Mouse (Mus musculus): Measurements from ENCODE around the gene AI467606.

The AI467606 gene

DNA sequence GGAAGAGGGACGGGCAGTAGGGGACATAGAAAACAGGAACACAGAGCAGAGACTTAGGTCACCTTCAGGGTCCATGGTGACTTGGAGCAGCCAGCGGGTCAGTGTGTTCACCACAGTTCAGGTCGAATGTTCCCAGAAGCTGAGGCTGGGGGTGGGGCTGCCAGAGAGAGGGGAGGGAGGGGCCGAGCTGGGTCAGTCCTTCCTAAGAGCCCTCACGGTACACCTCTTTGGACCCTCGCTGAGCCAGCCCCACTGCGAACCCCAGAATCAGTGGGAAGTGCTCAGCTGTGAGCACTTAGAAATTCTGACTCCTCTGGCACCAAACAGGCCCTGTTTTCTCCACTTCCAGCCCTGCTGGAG lies 30.7 kb downstream of the AI467606 start, which contains the start of gene Qprt:
TSS of gene Qprt (minus strand) at position 316 of the 360 bp plus-strand sequence.
- DNase-seq (ENCODE audit: low read depth) = no peak

DNA sequence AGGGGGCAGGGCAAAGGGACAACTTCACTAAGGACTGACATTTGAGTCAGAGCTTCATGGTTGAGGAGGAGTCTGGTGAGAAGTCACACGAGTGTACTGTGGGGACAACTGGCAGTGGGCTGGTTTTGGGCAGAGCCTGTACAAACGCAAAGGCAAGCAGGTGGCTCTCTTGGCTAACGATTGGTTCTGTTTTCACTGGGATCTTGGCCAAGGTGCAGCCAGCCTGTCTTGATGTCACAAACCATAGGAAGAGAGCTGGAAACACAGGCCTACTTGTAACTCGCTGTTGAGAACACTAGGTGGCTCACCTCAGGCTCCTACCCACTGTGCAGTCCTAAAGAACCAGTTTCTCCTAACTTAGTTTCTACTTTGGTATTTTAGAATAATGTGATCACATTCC lies 38.5 kb downstream of the AI467606 start:
- DNase-seq (ENCODE audit: low read depth) = peak; percentile 37

DNA sequence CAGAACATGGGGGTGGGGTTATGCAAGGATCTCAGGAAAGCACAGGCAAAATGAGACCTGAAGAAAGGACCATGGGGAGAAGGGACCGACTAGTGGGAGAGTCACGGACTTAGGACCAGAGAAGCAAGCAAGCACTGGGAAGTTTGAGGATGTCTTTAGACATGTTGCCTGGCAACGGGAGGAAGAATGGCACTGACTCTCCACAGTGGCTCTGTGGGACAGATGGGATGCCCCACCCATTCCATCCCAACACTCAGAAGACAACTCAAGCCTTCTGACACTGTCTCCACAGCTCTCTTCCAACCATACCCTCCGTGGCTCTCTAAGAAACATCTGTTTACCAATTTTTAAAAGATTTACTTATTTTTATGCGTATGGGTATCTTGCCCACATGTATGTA lies 42.0 kb downstream of the AI467606 start:
- no peak for DNase-seq (ENCODE audit: low read depth)

DNA sequence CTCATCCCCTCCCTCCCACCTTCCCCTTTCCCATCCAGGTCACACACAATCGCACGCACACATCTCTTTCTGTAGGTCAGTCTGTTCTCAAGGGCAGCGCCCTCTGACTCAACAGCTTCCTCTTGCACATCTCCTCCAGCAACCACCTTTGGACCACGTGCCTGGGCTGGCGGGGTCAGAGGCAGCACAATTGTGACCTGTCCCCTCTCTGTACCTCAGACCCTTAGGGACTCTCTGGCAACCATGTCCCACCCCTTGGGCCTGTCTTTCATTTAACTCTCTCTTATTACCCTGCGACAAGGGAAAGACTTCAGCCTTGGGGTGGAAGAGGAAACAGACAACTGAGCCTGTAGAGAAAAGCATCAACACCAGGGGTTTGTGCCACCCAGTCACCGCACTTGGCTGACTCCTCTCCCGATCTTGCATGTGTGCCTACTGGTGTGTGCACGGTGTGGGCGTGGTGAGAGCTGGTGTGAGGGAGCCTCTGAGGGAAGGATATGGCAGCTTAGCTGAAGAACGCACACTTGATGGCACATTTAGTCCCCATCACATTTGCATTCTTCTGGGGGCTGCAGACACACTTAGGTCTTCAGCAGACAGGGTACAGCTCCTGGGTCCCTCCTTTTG lies 43.8 kb downstream of the AI467606 start:
- DNase-seq (ENCODE audit: low read depth) = no peak

DNA sequence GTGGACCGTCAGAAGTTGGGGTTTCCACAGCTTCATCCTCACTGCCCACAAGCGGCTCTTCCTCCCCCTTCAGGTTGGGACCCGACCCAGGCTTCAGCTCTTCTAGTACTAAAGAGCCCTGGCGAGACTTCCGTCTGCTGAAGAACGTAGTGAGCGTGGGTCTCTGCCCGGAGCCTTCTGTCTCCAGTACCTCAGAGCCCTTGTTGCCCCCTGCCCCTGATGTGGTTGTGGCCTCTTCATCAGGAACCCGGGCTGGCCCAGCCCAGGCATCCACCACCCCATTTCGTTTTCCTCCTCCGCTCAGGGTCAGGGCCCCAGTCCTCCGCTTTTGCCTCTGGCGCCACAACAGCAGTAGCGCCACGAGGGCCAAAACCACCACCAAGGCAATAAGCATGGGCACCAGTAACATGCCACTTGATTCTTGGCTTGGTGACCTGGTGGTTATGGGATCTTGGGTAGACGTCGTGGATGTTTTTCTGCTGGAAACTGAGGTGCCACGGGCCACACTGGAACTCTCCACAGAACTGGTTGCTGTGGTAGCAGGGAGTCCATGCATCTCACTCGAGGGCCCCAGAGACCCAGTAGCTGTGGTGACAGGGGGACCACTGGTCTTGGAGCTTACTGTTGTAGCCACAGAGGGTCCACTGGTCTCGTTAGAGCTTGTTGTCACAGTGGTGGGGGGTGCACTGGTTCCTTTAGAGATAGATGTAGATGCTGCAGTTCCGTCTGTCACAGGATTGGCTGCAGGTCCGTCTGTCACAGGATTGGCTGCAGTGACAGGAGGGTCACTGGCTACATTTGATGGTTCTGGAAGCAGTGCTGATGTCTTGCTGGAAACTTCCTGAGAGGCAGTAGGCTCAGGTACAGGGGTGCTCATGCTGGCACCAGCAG lies 45.3 kb downstream of the AI467606 start:
- DNase-seq (ENCODE audit: low read depth) = no peak

DNA sequence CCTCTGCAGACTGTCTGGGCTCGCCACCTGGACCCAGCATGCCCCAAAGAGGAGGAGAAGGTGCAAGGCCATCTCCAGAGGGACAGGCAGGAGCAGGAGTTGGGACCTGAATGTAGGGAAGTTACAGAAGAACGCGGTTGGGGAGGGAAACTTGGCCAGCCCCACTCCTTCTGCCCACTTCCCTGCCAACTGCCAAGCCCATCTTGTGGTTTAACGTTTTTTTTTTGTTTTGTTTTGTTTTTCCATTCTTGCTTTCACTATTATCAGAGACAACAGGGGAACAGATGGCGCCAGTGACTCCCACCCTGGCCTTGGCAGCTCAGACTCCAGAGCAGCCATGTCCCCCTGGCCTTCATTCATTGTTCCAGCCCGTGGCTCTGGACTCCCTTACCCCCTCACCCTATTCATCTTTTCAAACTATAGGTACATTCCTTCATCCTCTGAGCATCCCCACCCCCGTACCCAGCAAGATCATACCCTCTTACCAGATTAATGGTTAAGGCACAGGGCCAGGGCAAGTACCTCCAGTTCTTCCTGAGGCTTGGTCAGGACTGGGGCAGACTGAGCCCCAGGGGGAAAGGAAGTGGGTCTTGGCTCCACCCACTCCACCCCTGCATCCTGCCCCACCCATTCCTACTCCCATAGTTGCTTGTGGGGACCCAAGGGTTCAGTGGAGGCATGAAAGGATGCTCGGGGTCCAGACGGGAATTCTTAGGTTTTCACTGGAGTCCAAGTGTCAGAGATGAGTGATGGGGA lies 46.3 kb downstream of the AI467606 start, which contains the start of gene Spn:
TSS of gene Spn (minus strand) at position 562 of the 756 bp plus-strand sequence.
- DNase-seq (ENCODE audit: low read depth) = no peak

DNA sequence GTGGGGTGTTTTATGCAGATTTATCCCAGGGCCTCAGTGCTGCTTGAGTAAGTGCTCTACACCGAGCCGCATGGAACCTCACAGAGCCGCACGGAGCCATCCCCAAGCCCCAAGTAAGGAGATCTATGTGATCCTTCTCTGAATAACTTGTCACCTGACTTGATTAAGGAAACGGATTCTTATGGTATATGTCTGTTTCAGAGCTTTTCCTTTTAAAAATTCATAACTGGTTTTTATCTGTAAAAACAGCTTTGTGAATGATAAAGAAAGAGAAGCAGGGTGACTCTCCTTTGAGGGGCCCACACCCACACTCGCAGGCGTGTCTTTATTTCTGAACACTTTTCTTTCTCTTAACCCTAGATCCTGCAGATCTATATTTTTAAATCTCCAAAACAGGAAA lies 47.9 kb downstream of the AI467606 start:
- no peak for DNase-seq (ENCODE audit: low read depth)

DNA sequence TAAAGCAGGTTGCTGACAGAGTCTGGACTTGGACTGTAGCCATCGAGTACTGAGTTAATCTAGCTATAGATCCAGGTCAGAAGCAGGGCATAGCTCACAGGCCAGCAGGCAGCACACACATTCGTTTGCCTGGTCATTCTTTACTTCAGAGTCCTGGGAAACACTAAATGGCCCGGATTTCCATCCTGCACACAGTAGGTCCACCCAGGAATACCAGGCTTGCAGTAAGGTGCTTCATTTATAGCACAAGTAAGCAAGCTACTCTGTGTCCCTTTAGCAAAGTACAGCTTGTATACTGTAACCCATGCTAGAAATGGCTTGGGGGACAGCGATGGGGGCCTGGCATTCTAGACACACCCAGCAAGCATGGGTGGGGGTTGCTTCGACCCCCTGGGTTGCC lies 48.4 kb downstream of the AI467606 start:
- no peak for DNase-seq (ENCODE audit: low read depth)

DNA sequence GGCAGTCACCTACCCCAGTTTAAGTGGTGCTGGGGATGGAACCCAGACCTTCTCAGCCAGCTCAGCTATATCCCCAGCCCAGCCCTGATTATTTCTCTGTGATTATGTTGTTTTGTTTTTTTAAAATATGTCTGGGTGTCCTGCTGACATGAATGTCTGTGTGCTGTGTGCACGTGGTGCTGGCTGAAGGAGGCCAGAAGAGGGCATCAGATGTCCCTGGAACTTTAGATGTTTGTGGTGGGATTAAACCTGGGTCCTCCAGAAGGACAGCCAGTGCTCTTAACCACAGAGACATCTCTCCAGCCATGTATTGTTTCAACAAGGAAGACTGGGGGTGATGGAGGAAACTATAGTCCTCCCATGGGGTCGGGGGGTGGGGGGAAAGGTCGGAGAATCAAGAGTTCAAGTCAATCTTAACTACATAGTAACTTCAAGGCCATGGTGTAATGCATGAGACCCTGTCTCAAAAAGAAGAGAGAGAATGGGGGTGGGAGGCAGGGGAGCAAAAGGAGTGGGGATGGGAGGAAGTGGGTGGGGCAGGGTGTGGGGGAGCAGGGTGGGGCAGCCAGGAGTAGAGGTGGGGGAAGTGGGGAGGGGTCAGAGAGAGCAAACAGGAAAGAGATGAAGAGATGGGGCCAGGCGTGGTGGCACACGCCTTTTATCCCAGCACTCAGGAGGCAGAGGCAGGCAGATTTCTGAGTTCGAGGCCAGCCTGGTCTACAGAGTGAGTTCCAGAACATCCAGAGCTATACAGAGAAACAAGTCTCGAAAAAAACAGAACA lies 49.7 kb downstream of the AI467606 start:
- no peak for DNase-seq (ENCODE audit: low read depth)

DNA sequence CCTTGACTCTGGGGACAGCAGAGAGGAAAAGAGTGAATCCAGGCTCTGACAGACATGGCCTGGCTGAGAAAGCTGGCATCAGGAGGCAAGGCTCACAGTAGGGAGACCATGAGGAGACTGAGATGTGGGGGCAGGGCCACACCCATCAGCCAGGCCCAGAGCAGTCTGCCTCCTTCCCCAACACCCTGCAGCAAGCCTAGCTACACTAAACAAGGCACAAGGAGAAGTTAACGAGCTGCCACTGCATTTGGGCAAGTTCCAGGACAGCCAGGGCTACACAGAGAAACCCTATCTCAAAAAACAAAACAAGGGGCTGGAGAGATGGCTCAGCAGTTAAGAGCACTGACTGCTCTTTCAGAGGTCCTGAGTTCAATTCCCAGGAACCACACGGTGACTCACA lies 51.1 kb downstream of the AI467606 start:
- DNase-seq (ENCODE audit: low read depth) = no peak

DNA sequence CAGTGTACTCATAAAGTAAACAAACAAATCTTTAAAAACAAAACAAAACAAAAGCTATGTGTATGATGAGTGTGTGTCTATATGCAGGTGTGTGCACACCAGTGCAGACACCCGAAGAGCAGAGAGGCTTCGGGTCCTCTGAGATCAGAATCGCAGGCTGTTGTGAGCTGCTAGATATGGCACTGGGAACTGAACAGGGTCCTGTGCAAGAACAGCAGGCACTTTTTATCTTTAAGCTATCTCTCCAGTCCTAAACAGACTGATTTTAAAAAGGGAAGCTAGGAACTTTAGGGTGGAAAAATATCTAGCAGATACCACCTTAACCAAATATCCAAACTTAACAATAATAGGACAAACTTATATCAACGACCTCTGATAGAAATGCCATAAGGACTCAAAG lies 51.5 kb downstream of the AI467606 start:
- no peak for DNase-seq (ENCODE audit: low read depth)
